Mouse (Mus musculus) C2C12 (cell line): ENCODE data around the gene Foxl1. TPM values are rescaled to one million over a fixed set of nuclear protein-coding genes. Genes with fewer than 3 reads are reported as not detected.

Experiments used
- H3K27me3 ChIP-seq: one replicate; pipeline ENCODE4 v1.6.1; 2011; ENCODE audit not compliant: control insufficient read depth, insufficient read depth, insufficient read length
- H3K36me3 ChIP-seq: one replicate; pipeline ENCODE4 v1.6.1; 2011; ENCODE audit not compliant: control insufficient read depth, insufficient read depth
- H3K4me3 ChIP-seq: one replicate; pipeline ENCODE4 v1.5.1; 2011; ENCODE audit warnings: mild to moderate bottlenecking, control low read depth; ENCODE audit not compliant: poor library complexity, insufficient read depth, severe bottlenecking
- H3K79me2 ChIP-seq: one replicate; pipeline ENCODE4 v1.6.1; 2011; ENCODE audit not compliant: control insufficient read depth, insufficient read depth
- H3K79me3 ChIP-seq: one replicate; pipeline ENCODE4 v1.6.1; 2011; ENCODE audit warnings: low read depth, control low read depth
- H3ac ChIP-seq: one replicate; pipeline ENCODE3; 2011; ENCODE audit warnings: low read depth; ENCODE audit not compliant: control insufficient read depth, insufficient read length
- CEBPB ChIP-seq: IDR thresholded peaks from one replicate; pipeline ENCODE4 v1.6.1; 2011; ENCODE audit warnings: low read depth, mild to moderate bottlenecking, control low read depth, moderate library complexity
- CTCF ChIP-seq: IDR thresholded peaks from one replicate; pipeline ENCODE4 v1.5.1; 2011; ENCODE audit not compliant: control insufficient read depth, insufficient read depth, insufficient read length
- FOSL1 ChIP-seq: IDR thresholded peaks from one replicate; pipeline ENCODE4 v1.8.0; 2011; ENCODE audit warnings: mild to moderate bottlenecking, low read length; ENCODE audit not compliant: poor library complexity, insufficient read depth, severe bottlenecking
- MAX ChIP-seq: IDR thresholded peaks from one replicate; pipeline ENCODE4 v1.6.1; 2011; ENCODE audit warnings: mild to moderate bottlenecking, control low read depth
- MYOD1 ChIP-seq: IDR thresholded peaks from one replicate; pipeline ENCODE4 v1.6.1; 2011; ENCODE audit warnings: low read depth; ENCODE audit not compliant: control insufficient read depth, insufficient read length
- MYOG ChIP-seq: IDR thresholded peaks from one replicate; pipeline ENCODE4 v1.6.1; 2011; ENCODE audit not compliant: control insufficient read depth, insufficient read length; ENCODE audit errors: extremely low read depth
- USF1 ChIP-seq: IDR thresholded peaks from one replicate; pipeline ENCODE4 v1.6.1; 2011; ENCODE audit warnings: low read depth, mild to moderate bottlenecking, control low read depth, moderate library complexity
- polyA plus RNA-seq: library from polyadenylated mRNA; unstranded; fragments of >200 nt; fragmentation: generic; extraction: Trizol; gene quantifications from one replicate; pipeline ENCODE4 v1.2.1, GENCODE M21; 2012; ENCODE audit warnings: missing spikeins

The Foxl1 gene
- polyA plus RNA-seq, 1 experiment: 6.1 TPM

DNA sequence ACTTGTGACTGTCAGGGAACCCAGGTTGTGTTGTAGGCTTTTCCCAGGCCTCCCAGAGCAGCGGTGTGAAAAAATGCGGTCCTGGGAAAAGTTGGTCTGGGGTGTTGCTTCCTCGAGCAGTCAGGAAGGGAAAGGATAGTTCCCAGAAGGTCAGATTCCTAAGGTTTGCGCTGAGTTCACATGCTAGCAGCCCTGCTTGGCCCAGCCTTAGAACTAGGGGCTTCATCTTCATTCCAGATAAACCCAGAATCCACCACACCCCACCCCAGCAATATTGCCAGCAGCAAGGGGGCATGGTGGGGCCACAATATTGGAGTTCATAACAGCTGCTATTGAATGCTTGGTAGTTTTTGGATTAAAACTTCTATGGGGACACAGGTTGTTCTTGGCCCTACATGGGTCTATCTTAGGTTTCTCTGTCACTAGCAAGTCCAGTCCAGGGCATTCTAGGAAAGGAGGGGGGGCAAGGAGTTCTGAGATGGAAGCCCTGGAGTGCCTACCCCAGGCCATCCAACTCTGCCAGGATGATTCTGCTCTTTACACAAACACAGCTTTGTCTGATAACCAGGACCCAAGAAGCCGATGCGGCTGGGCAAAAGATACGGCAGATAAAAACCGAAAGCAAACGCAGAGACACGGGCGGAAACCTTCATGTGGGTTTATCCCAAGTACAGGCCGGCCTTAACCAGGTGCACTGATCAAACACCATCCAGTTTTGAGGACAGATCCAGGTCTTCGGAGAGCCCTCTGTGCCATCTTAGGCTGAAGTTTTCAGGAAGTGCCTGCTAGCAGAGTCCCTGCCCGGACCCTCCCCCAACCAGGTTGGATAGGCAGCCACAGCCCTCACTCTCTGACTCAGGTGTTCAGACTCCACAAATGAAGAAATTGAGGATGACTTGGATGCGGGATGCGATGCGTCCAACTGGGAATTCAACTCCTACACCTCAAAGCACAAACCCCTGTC, 7.0 kb upstream of the Foxl1 start:
- Histone ChIP-seq H3K36me3 (peaks cover 21% of the 10 kb centered on the region), H3K27me3 (no peaks in the 10 kb centered on the region), H3ac (peak overlapping the region; percentile 64), H3K4me3 (peak overlapping the region; percentile 68), H3K79me3 (peaks cover 47% of the 10 kb centered on the region), H3K79me2 (peaks cover 82% of the 10 kb centered on the region)
- TF ChIP-seq MYOD1: no peak
- no peak for TF ChIP-seq CTCF
- TF ChIP-seq MYOG: no peak
- no peak for TF ChIP-seq CEBPB
- no peak for TF ChIP-seq USF1
- no peak for TF ChIP-seq FOSL1
- no peak for TF ChIP-seq MAX

DNA sequence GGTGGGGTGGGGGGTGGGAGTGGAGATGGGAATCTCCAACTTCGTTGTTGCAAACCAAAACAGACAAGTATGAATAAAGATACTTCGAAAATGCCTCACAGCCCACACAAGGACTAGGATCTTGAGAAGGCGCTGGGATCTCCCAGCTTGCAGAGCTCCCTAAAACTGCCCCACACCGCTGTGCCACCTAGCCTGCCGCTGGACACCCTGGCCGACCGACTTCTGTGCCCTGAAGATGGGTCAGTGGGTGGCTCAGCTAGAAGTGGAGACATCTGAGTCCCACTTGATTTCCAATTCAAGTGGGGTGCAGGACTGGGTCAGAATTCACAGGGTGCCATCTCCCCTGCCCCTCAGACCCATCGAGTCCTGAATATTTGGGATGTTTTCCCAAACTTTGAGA, 6.0 kb upstream of the Foxl1 start:
- TF ChIP-seq CEBPB (no peak), FOSL1 (no peak), CTCF (no peak), MYOD1 (no peak), USF1 (no peak), MAX (no peak), MYOG (no peak)
- peaks cover 85% of the 10 kb centered on the region for H3K79me2 ChIP-seq
- no peak overlapping the region for H3K4me3 ChIP-seq
- H3K79me3 ChIP-seq: peaks cover 47% of the 10 kb centered on the region
- peaks cover 21% of the 10 kb centered on the region for H3K36me3 ChIP-seq
- no peak overlapping the region for H3ac ChIP-seq
- no peaks in the 10 kb centered on the region for H3K27me3 ChIP-seq

DNA sequence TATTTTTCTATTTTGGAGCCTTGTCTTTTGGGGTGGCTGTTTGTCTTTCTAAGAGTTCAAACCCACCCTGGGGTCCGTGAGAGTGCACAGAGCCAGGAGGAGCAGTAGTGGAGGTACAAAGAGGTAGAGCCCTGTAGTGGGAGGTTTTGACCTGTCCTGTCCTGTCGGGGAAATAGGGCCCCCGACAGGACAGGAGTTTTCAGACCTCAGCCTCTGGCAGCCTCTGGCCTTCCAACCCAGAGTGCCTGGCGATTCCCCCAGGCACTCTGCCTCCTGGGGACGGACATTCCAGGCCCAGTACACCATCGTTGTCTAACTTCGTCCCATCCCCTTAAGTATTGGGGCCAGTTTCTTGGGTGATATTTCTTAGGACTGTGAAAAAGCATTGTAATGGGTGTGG, 5.4 kb upstream of the Foxl1 start:
- TF ChIP-seq FOSL1: no peak
- no peak for TF ChIP-seq MYOD1
- no peak for TF ChIP-seq MYOG
- no peak for TF ChIP-seq MAX
- no peak for TF ChIP-seq CTCF
- TF ChIP-seq CEBPB: no peak
- TF ChIP-seq USF1: no peak
- H3K27me3 ChIP-seq: no peaks in the 10 kb centered on the region
- H3ac ChIP-seq: no peak overlapping the region

DNA sequence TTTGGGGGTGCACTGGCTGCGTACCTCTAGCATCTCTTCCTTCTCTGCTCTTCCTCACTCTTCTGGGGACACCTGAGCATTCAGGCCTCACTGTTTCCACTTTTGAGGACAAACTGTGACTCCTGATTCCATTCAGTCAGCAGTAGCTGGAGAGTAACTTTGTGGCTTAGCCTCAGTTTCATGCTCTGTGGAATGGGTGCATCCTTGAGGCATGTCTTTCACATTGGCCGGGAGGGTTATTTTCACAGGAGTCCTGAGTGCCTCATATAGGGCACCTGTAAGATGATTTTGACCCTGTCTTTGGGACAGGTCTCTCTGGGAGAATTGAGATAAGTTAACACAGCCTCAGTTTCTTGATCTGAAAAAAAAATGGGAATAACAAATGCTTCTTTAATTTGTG, 4.6 kb upstream of the Foxl1 start:
- H3ac ChIP-seq: no peak overlapping the region
- H3K36me3 ChIP-seq: peaks cover 21% of the 10 kb centered on the region
- H3K79me2 ChIP-seq: peaks cover 71% of the 10 kb centered on the region
- H3K27me3 ChIP-seq: no peaks in the 10 kb centered on the region
- peaks cover 39% of the 10 kb centered on the region for H3K79me3 ChIP-seq
- TF ChIP-seq CEBPB (no peak), FOSL1 (no peak), CTCF (no peak), MYOG (no peak), MYOD1 (no peak), MAX (no peak), USF1 (no peak)
- H3K4me3 ChIP-seq: no peak overlapping the region

More for the DNA sequence above, 5.4 kb upstream of the Foxl1 start:
- H3K36me3 ChIP-seq: peaks cover 21% of the 10 kb centered on the region
- no peak overlapping the region for H3K4me3 ChIP-seq
- H3K79me3 ChIP-seq: peaks cover 44% of the 10 kb centered on the region
- H3K79me2 ChIP-seq: peaks cover 78% of the 10 kb centered on the region

DNA sequence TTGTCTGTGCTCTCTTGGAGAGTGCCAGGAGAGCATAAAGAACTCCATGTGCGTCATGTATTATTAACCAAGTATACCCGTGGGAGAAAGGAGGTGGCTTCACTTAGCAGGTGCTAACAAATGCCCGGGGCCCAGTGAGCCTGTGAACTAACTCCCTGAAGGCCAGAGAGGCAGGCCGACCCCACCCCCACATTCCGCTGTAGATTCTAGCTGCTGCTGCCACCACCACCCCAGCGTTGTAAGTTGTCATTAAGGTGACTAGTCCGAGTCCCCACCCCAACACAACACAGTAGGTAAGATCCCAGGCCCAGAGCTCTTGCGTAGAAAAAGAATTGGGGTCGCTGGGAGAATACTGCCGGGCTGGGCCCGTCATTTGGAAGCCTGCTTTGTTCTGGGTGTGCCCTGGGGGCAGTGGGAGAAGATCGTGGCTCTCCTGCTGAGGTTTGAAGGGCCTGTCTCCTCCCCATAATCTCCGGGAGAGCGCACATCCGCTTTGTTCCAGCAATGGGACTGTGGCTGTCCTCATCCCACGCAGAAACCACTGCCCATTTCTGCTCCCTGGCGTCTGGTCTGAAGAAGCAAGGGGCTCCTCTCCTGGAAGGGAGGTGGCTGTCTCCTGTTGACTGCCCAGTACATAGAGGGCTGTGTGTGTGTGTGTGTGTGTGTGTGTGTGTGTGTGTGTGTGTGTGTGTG, 3.0 kb upstream of the Foxl1 start:
- TF ChIP-seq CEBPB: no peak
- TF ChIP-seq FOSL1: no peak
- TF ChIP-seq MYOG: no peak
- no peak for TF ChIP-seq USF1
- no peak for TF ChIP-seq CTCF
- TF ChIP-seq MAX: peak; percentile 21
- TF ChIP-seq MYOD1: no peak
- H3K4me3 ChIP-seq: peak overlapping the region; percentile 26
- H3K27me3 ChIP-seq: no peaks in the 10 kb centered on the region
- H3K36me3 ChIP-seq: peaks cover 26% of the 10 kb centered on the region
- peaks cover 23% of the 10 kb centered on the region for H3K79me3 ChIP-seq
- peak overlapping the region; percentile 65 for H3ac ChIP-seq
- peaks cover 55% of the 10 kb centered on the region for H3K79me2 ChIP-seq
